Mouse (Mus musculus) hindbrain, embryonic 16.5 days (tissue): Measurements from ENCODE around the gene Cdh23. TPM values are rescaled to one million over a fixed set of nuclear protein-coding genes. Genes with fewer than 3 reads are reported as not detected.

Source experiments
- ATAC-seq: fragments of 200-750 bp; cut with Nextera tagmentation; 2 replicates; pipeline ENCODE4 v1.8.0; 2017; ENCODE audit warnings: moderate TSS enrichment, moderate library complexity
- H3K27ac ChIP-seq: fragments of 300-500 bp; sonication (generic); 2 replicates; pipeline ENCODE4 v1.5.1; 2014; ENCODE audit warnings: low read depth, mild to moderate bottlenecking, control low read depth, low read length, moderate library complexity
- H3K27me3 ChIP-seq: fragments of 300-500 bp; sonication (generic); replicated peaks from 2 replicates; pipeline ENCODE4 v1.6.1; 2014; ENCODE audit warnings: low read length; ENCODE audit not compliant: control insufficient read depth, insufficient read depth
- H3K36me3 ChIP-seq: fragments of 300-500 bp; sonication (generic); 2 replicates; pipeline ENCODE4 v1.6.1; 2014; ENCODE audit warnings: mild to moderate bottlenecking, low read length, moderate library complexity, mixed read lengths; ENCODE audit not compliant: control insufficient read depth, insufficient read depth
- H3K4me1 ChIP-seq: fragments of 300-500 bp; sonication (generic); 2 replicates; pipeline ENCODE4 v1.6.1; 2014; ENCODE audit warnings: low read depth, low read length; ENCODE audit not compliant: control insufficient read depth, insufficient read depth
- H3K4me2 ChIP-seq: fragments of 300-500 bp; sonication (generic); 2 replicates; pipeline ENCODE4 v1.6.1; 2014; ENCODE audit warnings: mild to moderate bottlenecking, low read length, control low read depth, moderate library complexity
- H3K4me3 ChIP-seq: fragments of 300-500 bp; sonication (generic); 2 replicates; pipeline ENCODE4 v1.5.1; 2014; ENCODE audit warnings: mild to moderate bottlenecking, low read length, control low read depth, moderate library complexity
- H3K9ac ChIP-seq: fragments of 300-500 bp; sonication (generic); 2 replicates; pipeline ENCODE4 v1.6.1; 2014; ENCODE audit warnings: low read depth, mild to moderate bottlenecking, control low read depth, low read length, moderate library complexity
- H3K9me3 ChIP-seq: fragments of 300-500 bp; sonication (generic); 2 replicates; pipeline ENCODE4 v1.6.1; 2014; ENCODE audit warnings: mild to moderate bottlenecking, low read length, moderate library complexity; ENCODE audit not compliant: control insufficient read depth
- WGBS: fragments of 180-500 bp; shearing (Covaris S2); extraction: QIAGEN DNeasy Blood & Tissue Kit; methylation state at CpG from one replicate; pipeline ENCODE4 v1.1.7; 2014; 5-methylcytosine and 5-hydroxymethylcytosine counted together
- polyA plus RNA-seq: library from polyadenylated mRNA; unstranded; fragments of >200 nt; fragmentation: Nextera tagmentation; extraction: Ambion mirVana; gene quantifications from 2 replicates; pipeline ENCODE4 v1.2.1, GENCODE M21; 2015

The Cdh23 gene
- polyA plus RNA-seq, 1 experiment from 2014 or later, result 6.1 TPM

DNA sequence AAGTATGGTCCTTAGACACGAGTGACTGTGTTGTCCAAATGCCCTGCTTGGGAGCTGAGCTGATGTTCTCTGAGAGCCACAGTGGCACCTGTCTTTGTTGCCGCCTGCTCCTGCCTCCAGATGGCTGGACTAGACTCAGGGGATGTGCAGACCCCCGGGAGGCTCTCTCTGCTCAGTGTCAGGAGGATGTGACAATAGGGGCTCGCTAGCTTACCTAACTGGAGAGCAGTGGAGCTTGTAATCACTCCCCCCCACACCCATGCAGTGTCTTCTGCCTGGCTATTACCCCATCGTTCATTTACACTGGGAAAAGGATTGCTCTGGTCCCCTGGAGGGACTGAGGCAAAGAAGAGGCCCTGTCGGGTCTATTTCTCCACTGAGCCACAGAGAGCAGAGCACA, 265.7 kb downstream of the Cdh23 start:
- H3K4me2 ChIP-seq, result no peak overlapping the region
- 0 out of 2 replicates have a peak overlapping the region, but pooled peaks have one; percentile 14 for H3K9ac ChIP-seq
- H3K27me3 ChIP-seq, result no peaks in the 10 kb centered on the region
- peaks cover 2% of the 10 kb centered on the region for H3K9me3 ChIP-seq
- H3K36me3 ChIP-seq, result no peaks in the 10 kb centered on the region
- ATAC-seq, result no peak
- 11% methylated on average over 6 of the region's 6 CpGs for WGBS
- peaks cover 14% of the 10 kb centered on the region for H3K4me1 ChIP-seq
- H3K27ac ChIP-seq, result no peak overlapping the region
- H3K4me3 ChIP-seq, result no peak overlapping the region

DNA sequence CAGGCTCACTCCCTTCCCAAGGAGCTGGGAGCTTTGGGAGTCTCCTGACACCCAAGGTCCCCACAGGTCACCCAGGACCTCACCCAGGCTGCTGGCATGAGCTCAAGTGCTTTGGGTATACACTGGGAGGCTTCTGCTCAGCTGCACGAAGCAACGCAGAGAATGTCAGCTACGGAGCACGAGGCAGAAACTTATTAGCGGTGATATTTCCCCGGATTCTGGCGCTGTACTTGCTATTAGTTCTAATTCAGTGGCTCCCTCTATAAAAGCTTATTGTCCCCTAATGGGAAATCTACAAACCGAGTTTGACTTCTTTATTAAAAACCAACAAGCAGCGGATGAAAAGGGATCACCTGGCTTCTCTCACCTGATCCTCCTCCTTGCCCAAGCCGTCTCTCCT, 266.3 kb downstream of the Cdh23 start:
- H3K4me2 ChIP-seq, result 0 out of 2 replicates have a peak overlapping the region, but pooled peaks have one; percentile 10
- no peak overlapping the region for H3K9ac ChIP-seq
- peaks cover 14% of the 10 kb centered on the region for H3K4me1 ChIP-seq
- H3K4me3 ChIP-seq, result no peak overlapping the region
- H3K27me3 ChIP-seq, result no peaks in the 10 kb centered on the region
- no peak overlapping the region; the same call in 1 of the 2 replicates for H3K27ac ChIP-seq
- 22% methylated on average over 10 of the region's 10 CpGs for WGBS
- no peaks in the 10 kb centered on the region for H3K36me3 ChIP-seq
- peaks cover 3% of the 10 kb centered on the region for H3K9me3 ChIP-seq
- peak; percentile 31; the same call in 1 of the 2 replicates for ATAC-seq

DNA sequence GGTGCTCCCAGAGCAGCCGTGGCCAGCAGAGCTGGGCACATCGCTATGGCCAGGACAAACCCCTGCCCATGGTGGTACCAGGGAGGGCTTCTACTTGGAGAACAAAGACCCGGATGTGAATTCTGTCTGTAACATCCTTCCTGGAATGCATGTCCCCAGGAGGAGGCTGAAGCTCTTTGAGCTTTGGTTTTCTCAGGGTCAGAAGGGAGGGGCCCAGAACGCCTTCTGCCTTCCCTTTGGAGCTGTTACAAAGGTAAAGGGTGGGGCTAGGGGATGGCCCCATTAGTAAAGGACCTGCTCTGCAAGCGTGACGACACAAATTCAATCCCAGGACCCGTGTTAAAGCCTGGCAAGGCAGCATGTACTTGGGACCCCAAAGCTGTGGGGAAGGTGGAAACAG, 273.5 kb downstream of the Cdh23 start:
- WGBS, result 60% methylated on average over 7 of the region's 7 CpGs
- no peak overlapping the region for H3K4me3 ChIP-seq
- no peak overlapping the region for H3K27ac ChIP-seq
- no peaks in the 10 kb centered on the region for H3K4me1 ChIP-seq
- no peak overlapping the region for H3K9ac ChIP-seq
- ATAC-seq, result no peak
- peaks cover 3% of the 10 kb centered on the region for H3K9me3 ChIP-seq
- H3K36me3 ChIP-seq, result no peaks in the 10 kb centered on the region
- H3K4me2 ChIP-seq, result no peak overlapping the region
- H3K27me3 ChIP-seq, result no peaks in the 10 kb centered on the region; the same call in 1 of the 2 replicates

DNA sequence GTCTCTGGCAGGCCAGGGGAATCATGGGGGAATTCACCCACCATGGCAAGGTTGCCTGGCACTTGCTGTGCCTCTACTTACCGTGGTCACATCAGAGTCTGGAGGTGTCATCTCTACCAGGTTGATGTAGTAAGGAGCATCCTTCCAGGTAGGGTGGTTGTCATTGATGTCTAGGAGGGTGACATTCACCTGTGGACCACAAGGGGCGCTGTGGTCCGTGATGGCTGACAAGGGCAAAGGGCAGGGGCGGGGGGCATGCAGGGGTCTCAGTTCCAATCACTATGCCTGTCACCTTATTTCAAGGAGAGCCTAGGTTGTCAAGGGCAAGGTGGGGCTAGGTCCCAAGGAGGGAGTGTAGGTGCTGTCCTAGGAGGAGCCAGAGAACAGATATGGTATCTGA, 276.7 kb downstream of the Cdh23 start:
- WGBS, result 33% methylated on average over 4 of the region's 4 CpGs
- no peaks in the 10 kb centered on the region for H3K36me3 ChIP-seq
- no peak overlapping the region for H3K4me3 ChIP-seq
- H3K9ac ChIP-seq, result no peak overlapping the region
- no peaks in the 10 kb centered on the region; the same call in 1 of the 2 replicates for H3K27me3 ChIP-seq
- no peak for ATAC-seq
- no peak overlapping the region for H3K4me2 ChIP-seq
- H3K27ac ChIP-seq, result no peak overlapping the region
- H3K4me1 ChIP-seq, result no peaks in the 10 kb centered on the region
- H3K9me3 ChIP-seq, result no peaks in the 10 kb centered on the region

DNA sequence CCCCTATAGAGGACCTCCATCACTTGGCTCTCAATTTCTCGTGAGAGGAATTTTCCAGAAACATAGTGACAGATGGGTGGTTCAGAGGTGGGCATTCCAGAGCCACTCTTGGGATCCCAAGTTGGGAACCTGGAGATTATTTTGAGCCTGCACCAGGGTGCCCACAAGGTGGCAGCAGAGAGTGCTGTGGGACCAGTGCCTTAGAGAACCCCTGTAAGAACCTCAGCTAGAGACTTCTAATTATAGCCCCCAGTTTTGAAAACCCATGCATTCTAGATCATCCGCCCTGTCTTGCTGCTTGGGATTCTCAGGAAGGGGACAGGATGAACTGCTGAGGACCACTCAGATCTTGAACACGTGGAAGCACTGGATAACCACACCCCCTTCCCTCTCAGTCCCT, 278.2 kb downstream of the Cdh23 start:
- WGBS, result 6% methylated on average over 3 of the region's 3 CpGs
- no peak overlapping the region for H3K4me3 ChIP-seq
- H3K36me3 ChIP-seq, result no peaks in the 10 kb centered on the region
- H3K9me3 ChIP-seq, result no peaks in the 10 kb centered on the region
- ATAC-seq, result peak; percentile 51; the same call in 1 of the 2 replicates
- no peak overlapping the region for H3K4me2 ChIP-seq
- no peaks in the 10 kb centered on the region; the same call in 1 of the 2 replicates for H3K27me3 ChIP-seq
- no peaks in the 10 kb centered on the region for H3K4me1 ChIP-seq
- H3K27ac ChIP-seq, result no peak overlapping the region
- H3K9ac ChIP-seq, result no peak overlapping the region

DNA sequence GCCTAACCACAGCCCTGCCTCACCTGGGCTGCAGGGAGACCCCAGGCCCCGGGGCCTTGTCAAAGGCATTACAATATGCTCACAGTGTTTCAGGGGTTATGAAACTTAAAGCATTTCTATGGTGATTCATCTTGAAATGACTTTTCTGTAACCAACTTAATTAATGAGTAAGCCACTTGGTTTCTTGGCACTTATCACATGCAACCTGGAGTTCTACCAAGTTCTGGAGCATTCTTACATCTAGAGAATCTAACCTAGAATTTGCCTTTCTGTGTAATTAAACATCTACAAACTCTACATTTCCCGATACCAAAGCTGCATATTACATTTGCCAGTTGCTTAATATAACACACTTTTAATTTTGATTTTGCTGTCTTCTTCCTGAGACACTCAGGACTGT, 279.2 kb downstream of the Cdh23 start:
- Histone ChIP-seq H3K9me3 (no peaks in the 10 kb centered on the region), H3K4me1 (no peaks in the 10 kb centered on the region), H3K9ac (no peak overlapping the region), H3K27ac (no peak overlapping the region), H3K4me2 (no peak overlapping the region), H3K27me3 (no peaks in the 10 kb centered on the region; the same call in 1 of the 2 replicates), H3K36me3 (no peaks in the 10 kb centered on the region), H3K4me3 (no peak overlapping the region)
- no peak for ATAC-seq
- 82% methylated on average over 2 of the region's 2 CpGs for WGBS

DNA sequence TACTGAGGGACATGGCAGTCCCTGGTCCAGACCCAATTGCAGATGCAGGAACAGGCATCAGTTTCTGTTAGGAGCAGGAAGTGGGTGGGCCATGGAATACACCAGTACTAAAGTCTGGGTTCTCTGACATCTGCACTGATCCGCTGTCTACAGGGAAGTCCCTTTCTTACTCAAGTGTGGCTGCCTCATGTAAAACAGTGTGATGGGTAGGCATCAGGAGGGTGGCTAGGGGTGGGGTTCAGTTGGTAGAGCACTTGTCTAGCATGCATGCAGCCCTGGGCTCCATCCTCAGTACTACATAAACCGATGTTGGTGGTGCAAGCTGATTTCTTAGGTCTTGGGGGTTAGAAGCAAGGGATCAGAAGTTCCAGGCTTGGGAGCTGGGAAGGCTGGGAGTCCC, 282.5 kb downstream of the Cdh23 start:
- H3K9ac ChIP-seq, result no peak overlapping the region
- H3K36me3 ChIP-seq, result no peaks in the 10 kb centered on the region
- no peak for ATAC-seq
- no peak overlapping the region for H3K4me3 ChIP-seq
- H3K4me1 ChIP-seq, result no peaks in the 10 kb centered on the region
- no peak overlapping the region for H3K27ac ChIP-seq
- 92% methylated on average over 2 of the region's 2 CpGs for WGBS
- H3K9me3 ChIP-seq, result no peaks in the 10 kb centered on the region
- H3K4me2 ChIP-seq, result no peak overlapping the region
- peaks cover 9% of the 10 kb centered on the region for H3K27me3 ChIP-seq

DNA sequence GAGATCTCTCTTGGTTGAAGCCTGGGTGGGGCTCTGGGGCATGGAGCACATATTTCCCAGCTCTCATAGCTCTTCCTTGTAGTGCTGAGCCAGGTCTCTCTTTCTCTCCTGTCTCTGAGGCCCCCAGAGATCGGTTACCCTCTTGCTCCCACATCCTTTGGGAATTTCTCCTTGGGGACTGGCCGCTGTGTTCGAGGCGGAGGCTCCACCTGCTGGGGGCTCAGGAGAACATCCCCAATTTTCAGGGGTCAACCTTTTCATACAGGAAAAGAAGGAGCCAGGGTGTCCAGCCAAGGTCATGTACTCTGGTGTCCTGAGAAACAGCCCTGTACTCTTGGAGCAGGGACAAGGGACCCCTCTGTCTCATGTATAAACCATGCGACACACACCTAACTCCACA, 284.5 kb downstream of the Cdh23 start:
- Histone ChIP-seq H3K27me3 (peaks cover 9% of the 10 kb centered on the region), H3K4me2 (no peak overlapping the region), H3K4me1 (no peaks in the 10 kb centered on the region), H3K27ac (no peak overlapping the region), H3K9ac (no peak overlapping the region), H3K36me3 (no peaks in the 10 kb centered on the region), H3K9me3 (no peaks in the 10 kb centered on the region), H3K4me3 (no peak overlapping the region)
- ATAC-seq, result no peak
- 29% methylated on average over 5 of the region's 5 CpGs for WGBS

DNA sequence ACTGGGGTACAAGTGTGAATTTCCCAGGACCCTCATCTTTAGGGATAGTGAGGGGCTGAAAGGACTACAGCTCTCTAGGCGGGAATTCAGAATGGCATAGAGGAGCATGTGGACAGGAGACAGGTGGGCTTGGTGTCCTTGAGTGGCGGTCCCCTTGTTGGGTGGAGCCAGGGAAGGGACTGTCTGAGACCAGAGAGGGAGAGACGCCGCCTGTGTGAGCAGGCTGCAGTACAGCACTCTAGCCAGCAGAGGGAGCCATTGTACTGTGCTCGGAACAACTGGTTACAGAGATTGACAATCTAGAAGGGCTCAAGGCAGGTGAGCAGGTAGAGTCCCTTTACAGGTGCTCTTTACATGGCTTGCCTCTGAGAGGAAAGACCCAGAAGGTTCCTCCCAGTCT, 288.5 kb downstream of the Cdh23 start:
- WGBS, result 1% methylated on average over 5 of the region's 5 CpGs
- peak; percentile 41; the same call in 1 of the 2 replicates for ATAC-seq
- Histone ChIP-seq H3K9ac (no peak overlapping the region), H3K9me3 (no peaks in the 10 kb centered on the region), H3K4me2 (no peak overlapping the region), H3K36me3 (no peaks in the 10 kb centered on the region), H3K27me3 (peaks cover 9% of the 10 kb centered on the region), H3K27ac (no peak overlapping the region), H3K4me3 (no peak overlapping the region), H3K4me1 (no peaks in the 10 kb centered on the region; the same call in 1 of the 2 replicates)
